Mouse (Mus musculus) gastrocnemius, adult 2 months (tissue): ENCODE measurements around the gene Mpl. TPM values are rescaled to one million over a fixed set of nuclear protein-coding genes. Genes with fewer than 3 reads are reported as not detected.

ENCODE experiments used
- DNase-seq: peaks from one replicate; pipeline ENCODE4 v3.0.0; 2022
- H3K27ac ChIP-seq: fragments of 200-600 bp; 2 replicates; pipeline ENCODE4 v1.8.1; 2022; ENCODE audit warnings: mild to moderate bottlenecking
- H3K4me3 ChIP-seq: fragments of 200-600 bp; 2 replicates; pipeline ENCODE4 v1.8.1; 2022; ENCODE audit warnings: mild to moderate bottlenecking, moderate library complexity
- CTCF ChIP-seq: fragments of 200-600 bp; IDR thresholded peaks from 2 replicates; pipeline ENCODE4 v1.8.1; 2022; ENCODE audit warnings: antibody characterized with exemption, mild to moderate bottlenecking, moderate library complexity
- intact Hi-C: fragments of 180-260 bp; cut with DNase I; formaldehyde crosslinking; loops from one replicate; pipeline ENCODE4 v1.15.1; 2025
- total RNA-seq, 2 experiments: library from RNA; stranded (reverse); gene quantifications; 2 replicates each; pipeline ENCODE4 v1.2.3; 2021

Gene Mpl
- total RNA-seq, 2 experiments from 2014 or later: not detected

DNA sequence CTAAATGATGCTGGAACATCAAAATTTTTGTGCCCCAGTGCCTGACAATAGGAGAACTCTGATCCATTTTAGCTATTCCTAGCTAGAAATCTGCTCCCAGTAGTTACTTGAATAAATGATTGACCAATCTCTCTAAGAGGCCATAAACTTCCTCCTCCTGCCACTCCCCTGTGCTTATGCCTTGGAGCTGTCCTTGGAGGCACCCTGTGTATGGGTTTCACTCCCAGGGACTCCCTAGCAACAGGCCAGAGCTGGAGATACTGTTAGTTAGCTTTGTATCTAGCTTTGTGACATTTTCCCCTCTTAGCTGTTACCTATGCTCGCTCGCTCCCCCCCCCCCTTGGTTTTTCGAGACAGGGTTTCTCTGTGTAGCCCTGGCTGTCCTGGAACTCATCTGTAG is 35.9 kb downstream of the Mpl start:
- DNase-seq: no peak
- TF ChIP-seq CTCF: no peak
- intact Hi-C loops: no loop called here
- Histone ChIP-seq H3K27ac (no peak overlapping the region), H3K4me3 (no peak overlapping the region)

- intact Hi-C loops: no loop called here
- TF ChIP-seq CTCF: no peak
- DNase-seq: no peak
- no peak overlapping the region for H3K4me3 ChIP-seq
- H3K27ac ChIP-seq: peak overlapping the region; percentile 28; the same call in 1 of the 2 replicates
Observed at GRCm38 (mm10) chr4:118417112-118417797, 40.1 kb downstream of the Mpl start.

DNA sequence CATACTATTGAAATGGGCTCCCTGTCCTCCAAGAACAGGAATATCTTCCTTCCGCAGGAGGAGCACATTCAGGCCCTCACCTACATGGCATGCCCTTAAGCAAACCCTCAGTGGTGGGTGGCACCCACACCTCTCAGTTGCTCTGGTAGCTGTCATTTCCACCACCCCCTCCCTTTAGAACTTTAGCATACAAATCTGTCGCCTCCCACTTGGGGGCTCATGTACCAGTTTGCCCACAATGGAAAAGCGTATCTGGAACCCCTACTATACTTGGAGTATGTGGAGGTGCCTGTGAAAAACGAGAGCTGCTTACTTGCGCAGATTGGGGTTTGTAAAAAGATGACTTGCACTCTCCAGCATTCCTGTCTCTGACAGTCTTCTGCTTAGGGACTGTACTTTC is 41.0 kb downstream of the Mpl start:
- no peak for TF ChIP-seq CTCF
- intact Hi-C loops: no loop called here
- no peak for DNase-seq
- Histone ChIP-seq H3K4me3 (no peak overlapping the region), H3K27ac (peak overlapping the region; percentile 28; the same call in 1 of the 2 replicates)

GRCm38 (mm10) chr4:118415779-118416178 is 41.5 kb downstream of the Mpl start:
- intact Hi-C loops: no loop called here
- DNase-seq: no peak
- no peak overlapping the region for H3K27ac ChIP-seq
- TF ChIP-seq CTCF: peak; percentile 3; the same call in 1 of the 2 replicates
- no peak overlapping the region for H3K4me3 ChIP-seq

DNA sequence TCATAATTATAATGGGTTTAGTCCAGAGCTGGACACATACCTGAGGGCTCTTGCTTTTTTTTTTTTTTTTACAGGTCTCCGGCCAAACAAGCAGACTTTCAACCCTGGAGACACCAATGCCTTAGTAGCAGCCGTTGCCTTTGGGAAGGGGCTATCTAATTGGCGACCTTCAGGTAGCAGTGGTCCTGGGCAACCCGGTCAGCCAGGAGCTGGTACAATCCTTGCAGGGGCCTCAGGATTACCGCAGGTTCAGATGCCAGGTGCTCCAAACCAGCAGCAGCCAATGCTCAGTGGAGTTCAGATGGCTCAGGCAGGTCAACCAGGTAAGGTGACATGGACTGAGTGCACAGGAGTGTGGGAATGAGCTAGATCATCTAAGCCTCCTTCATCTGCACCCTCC is 43.8 kb downstream of the Mpl start:
- no peak overlapping the region for H3K4me3 ChIP-seq
- no peak overlapping the region for H3K27ac ChIP-seq
- DNase-seq: no peak
- no peak for TF ChIP-seq CTCF
- intact Hi-C loops: no loop called here

DNA sequence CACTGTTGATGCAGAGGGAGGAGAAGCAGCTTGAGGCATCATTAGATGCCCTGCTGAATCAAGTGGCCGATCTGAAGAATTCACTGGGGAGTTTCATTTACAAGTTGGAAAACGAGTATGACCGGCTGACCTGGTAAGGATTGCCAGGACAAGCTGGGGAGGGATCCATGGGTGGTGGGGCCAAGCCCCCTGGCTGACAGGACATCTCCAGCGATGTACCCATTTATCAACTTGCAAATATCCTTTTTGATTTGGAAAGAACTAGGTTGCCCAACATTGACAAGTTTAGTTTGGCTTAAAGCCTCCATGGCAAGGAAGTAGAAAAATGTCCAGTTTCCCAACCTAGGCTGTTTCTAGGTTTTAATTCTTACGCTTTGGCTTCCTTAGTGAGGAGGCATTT is 46.4 kb downstream of the Mpl start:
- TF ChIP-seq CTCF: no peak
- H3K4me3 ChIP-seq: no peak overlapping the region
- intact Hi-C loops: no loop called here
- DNase-seq: no peak
- H3K27ac ChIP-seq: no peak overlapping the region

DNA sequence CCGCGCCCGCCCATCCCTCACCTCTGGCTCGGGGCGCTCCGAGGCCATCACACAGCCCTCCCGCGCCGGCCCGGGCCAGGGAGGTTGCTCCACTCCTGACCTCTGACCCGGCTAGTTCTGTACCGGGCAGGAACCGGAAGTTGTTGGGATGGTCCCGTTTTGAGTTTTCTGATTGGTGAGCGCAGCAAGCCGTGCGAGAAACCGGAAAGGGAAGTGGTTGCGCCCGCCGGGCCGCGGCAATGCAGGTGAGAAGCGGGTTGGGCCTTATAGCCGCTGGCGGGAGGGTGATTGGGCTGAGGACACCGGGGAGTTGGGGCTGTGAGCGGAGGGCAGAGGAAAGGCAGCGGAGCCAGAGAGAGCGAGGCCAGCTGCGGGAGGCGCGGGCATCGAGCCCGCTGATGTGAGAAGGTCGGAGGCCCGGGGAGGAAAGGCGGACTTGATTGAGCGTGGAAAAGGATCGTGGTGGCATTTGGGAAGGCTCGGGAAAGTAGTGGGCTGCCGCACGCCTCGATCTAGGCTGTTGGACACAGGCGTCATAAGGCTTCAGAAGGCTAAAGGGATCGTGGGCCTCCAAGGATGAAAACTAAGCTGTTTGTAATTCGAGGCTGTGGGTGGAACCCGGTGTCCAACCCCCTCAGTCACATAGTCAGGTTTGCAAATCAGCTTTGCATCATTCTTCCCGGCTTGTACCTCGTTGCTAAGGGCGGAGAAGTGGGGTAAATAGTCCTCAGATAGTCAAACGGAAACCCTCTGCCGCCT is 48.0 kb downstream of the Mpl start, which contains the start of the genes Szt2 and Med8:
TSS of gene Szt2 (minus strand) at position 132 of the 759 bp plus-strand sequence.
TSS of gene Med8 (plus strand) at position 196 of the 759 bp plus-strand sequence.
- Histone ChIP-seq H3K27ac (peak within 1 kb of the TSS; percentile 94), H3K4me3 (peak within 1 kb of the TSS; percentile 98)
- intact Hi-C loops: no loop called here
- TF ChIP-seq CTCF: no peak
- peak; percentile 94 for DNase-seq

DNA sequence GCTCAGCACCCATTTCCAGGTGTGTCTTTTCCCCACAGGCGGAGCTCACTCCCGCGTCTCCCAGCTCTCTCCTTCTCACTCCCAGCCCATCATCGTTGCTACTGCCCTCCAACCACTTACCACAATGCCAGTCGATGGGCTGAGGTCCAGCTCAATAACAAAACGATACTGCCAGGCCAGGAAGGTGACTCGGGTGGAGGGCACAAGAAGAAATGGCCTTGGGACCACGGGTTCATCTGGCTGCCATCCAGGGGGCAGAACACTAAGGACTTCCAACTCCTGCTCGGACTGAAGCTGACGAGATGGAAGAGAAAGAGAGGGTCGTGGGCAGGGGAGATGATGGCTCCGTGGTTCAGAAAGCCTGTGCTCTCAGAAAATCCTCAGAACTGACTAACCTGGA is 54.6 kb downstream of the Mpl start:
- DNase-seq: no peak
- Histone ChIP-seq H3K4me3 (no peak overlapping the region), H3K27ac (no peak overlapping the region)
- no peak for TF ChIP-seq CTCF
- intact Hi-C loops: no loop called here

DNA sequence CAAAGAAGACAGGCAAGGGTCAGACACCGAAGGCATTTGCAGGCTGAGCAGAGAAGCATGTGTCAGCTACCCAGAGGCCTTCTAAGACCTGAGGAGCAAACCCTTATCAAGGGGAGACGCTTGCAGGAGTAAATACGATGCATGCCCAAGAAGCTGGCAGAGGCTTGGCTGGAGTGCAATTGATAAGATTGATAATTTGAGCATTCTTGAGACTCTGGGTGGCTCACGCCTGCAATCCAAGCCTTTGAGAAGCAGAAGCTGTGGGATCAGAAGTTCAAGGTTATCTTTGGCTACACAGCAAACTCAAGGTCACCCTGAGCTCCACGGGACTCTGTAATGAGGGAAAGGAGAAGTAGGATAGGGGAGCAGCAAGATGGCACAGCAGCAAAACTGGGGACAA is 55.4 kb downstream of the Mpl start:
- no peak for DNase-seq
- Histone ChIP-seq H3K4me3 (no peak overlapping the region), H3K27ac (no peak overlapping the region)
- intact Hi-C loops: no loop called here
- TF ChIP-seq CTCF: no peak

DNA sequence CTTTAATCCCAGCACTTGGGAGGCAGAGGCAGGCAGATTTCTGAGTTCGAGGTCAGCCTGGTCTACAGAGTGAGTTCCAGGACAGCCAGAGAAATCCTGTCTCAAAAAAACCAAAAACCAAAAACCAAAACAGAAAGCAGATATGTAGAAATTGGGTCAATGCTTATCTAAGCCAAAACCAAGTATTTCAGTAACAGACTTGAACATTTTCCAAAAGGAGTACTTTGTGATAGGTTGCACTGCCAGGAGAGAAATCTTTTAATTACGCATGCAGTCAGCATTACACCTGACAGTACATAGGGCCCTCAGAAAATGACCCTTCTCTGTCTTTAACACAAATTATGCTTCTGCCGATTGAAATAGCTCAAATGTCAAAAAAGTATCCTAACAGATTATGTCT is 55.9 kb downstream of the Mpl start:
- no peak for DNase-seq
- no peak overlapping the region for H3K27ac ChIP-seq
- TF ChIP-seq CTCF: no peak
- H3K4me3 ChIP-seq: no peak overlapping the region
- intact Hi-C loops: no loop called here

DNA sequence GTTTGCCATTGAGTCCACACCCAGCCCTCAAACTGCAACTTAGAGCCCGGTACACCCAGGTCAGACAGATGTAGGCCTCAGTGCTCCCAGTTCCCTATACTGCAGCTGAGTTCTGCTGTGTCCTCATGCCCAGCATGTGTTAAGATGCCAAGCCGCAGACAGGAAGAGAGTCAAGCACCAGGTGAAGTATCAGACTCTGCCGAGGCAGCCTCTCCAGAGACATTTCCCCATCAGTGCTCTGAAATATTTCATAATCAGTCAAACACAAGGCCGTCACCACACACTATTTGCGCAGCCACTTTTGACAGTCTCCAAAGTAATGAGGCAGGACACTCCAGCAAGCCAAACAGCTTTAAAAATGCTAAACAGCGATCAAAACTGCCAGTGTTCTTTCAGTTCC is 58.9 kb downstream of the Mpl start:
- no peak overlapping the region for H3K4me3 ChIP-seq
- DNase-seq: no peak
- intact Hi-C loops: no loop called here
- TF ChIP-seq CTCF: no peak
- no peak overlapping the region for H3K27ac ChIP-seq

- no peak overlapping the region for H3K4me3 ChIP-seq
- TF ChIP-seq CTCF: no peak
- no peak overlapping the region for H3K27ac ChIP-seq
- intact Hi-C loops: no loop called here
- DNase-seq: peak; percentile 3
Observed at GRCm38 (mm10) chr4:118396433-118396832, 60.9 kb downstream of the Mpl start.

GRCm38 (mm10) chr4:118395289-118395688 is 62.0 kb downstream of the Mpl start:
- intact Hi-C loops: no loop called here
- H3K4me3 ChIP-seq: no peak overlapping the region
- TF ChIP-seq CTCF: no peak
- no peak for DNase-seq
- H3K27ac ChIP-seq: no peak overlapping the region

DNA sequence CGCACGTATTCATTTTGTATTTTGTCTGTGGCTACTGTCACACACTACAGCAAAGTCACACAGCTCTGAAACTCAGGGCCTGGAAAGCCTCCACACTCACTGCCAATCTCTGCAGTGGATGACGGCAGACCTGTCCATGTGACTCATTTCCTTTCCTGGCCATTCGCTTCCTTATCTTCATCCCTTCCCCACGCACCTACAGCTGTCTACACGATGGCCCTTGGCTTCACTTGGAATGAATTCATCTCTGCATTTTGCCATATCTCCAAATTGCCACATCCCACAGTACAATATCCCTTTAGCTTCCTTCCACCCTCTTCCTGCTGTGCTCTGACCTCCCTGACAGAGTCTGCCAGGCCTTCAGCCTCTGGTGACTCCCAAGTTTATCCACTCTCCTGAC is 62.8 kb downstream of the Mpl start:
- Histone ChIP-seq H3K4me3 (no peak overlapping the region), H3K27ac (no peak overlapping the region)
- TF ChIP-seq CTCF: no peak
- intact Hi-C loops: no loop called here
- DNase-seq: peak; percentile 3

Other genes starting within 250 kb of the Mpl start
- 1 to 10 TPM; 1.5 to 2.5 TPM for gene Ptprf, start 166.1 kb downstream of the Mpl start, total RNA-seq
- gene Szt2, start 48.2 kb downstream of the Mpl start, total RNA-seq: 1 to 10 TPM; 6.0 to 9.0 TPM
- gene Med8, start 48.2 kb downstream of the Mpl start, total RNA-seq: 10 to 100 TPM; 36.5 to 37.9 TPM
- gene Elovl1, start 29.4 kb downstream of the Mpl start, total RNA-seq: 1 to 10 TPM; 6.8 to 8.0 TPM
- under 1 TPM; 0.20 to 0.23 TPM for gene Cdc20, start 20.2 kb downstream of the Mpl start, total RNA-seq
- gene Tie1, start 32.5 kb upstream of the Mpl start, total RNA-seq: 10 to 100 TPM; 12.6 to 18.5 TPM
- gene 2610528J11Rik, start 69.5 kb upstream of the Mpl start, total RNA-seq: not detected
- not detected for gene Tmem125, start 86.5 kb upstream of the Mpl start, total RNA-seq
- not detected for gene Cfap57, start 163.3 kb upstream of the Mpl start, total RNA-seq
- 10 to 100 TPM; 24.9 to 26.7 TPM for gene Ebna1bp2, start 163.3 kb upstream of the Mpl start, total RNA-seq
- not detected for gene Olfr62, start 201.4 kb upstream of the Mpl start, total RNA-seq
- gene Olfr1342, start 235.2 kb upstream of the Mpl start, total RNA-seq: not detected
- not detected for gene Olfr1341, start 246.0 kb upstream of the Mpl start, total RNA-seq